Mouse (Mus musculus) right cerebral cortex, postnatal 36 days (tissue): ENCODE measurements around the gene Olfr1361.

Experiments used
- DNase-seq, 2 experiments: peaks; one replicate each; pipeline ENCODE4 v3.0.0; 2022; ENCODE audit warnings: low spot score in 2 of 2, mixed read lengths in 1 of 2

The Olfr1361 gene

GRCm38 (mm10) chr13:21663286-21663685, at the start of gene Olfr1361:
TSS of gene Olfr1361 (minus strand) at chr13:21663386.
- DNase-seq, result no peak

DNA sequence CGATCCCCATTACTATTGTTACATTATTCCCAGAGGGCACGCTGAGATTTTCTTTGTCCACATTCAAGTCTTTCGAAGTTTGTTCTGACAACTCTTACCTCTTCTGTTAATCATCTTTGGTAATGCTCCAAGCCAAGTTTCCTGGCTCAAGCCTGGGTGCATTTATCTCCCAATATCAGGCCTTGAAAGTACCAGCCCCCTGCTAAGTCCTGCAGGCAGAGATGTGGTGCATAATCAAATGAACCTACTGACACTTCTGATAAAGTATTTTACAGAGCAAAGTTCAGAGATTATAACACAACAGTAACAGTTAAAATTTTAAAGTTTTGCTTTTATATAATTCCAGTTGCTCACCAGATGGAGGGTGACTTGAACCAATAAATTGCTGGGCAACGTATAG, 48.5 kb upstream of the Olfr1361 start:
- no peak for DNase-seq

- DNase-seq, result peak; percentile 69 to 76
These were observed 47.8 kb upstream of the Olfr1361 start for GRCm38 (mm10) chr13:21710821-21711525.

- peak; percentile 80 to 84 for DNase-seq
These were observed 47.0 kb upstream of the Olfr1361 start for GRCm38 (mm10) chr13:21710031-21710711.

GRCm38 (mm10) chr13:21706669-21707068, 43.5 kb upstream of the Olfr1361 start:
- no peak for DNase-seq

- DNase-seq, result no peak
These were observed 34.6 kb upstream of the Olfr1361 start, which contains the start of gene Olfr1359 for GRCm38 (mm10) chr13:21697811-21698210. TSS of gene Olfr1359 (plus strand) at chr13:21698111.

- DNase-seq, result no peak
These were observed 14.1 kb upstream of the Olfr1361 start, which contains the start of gene Olfr1360 for GRCm38 (mm10) chr13:21677305-21677704. TSS of gene Olfr1360 (minus strand) at chr13:21677405.

DNA sequence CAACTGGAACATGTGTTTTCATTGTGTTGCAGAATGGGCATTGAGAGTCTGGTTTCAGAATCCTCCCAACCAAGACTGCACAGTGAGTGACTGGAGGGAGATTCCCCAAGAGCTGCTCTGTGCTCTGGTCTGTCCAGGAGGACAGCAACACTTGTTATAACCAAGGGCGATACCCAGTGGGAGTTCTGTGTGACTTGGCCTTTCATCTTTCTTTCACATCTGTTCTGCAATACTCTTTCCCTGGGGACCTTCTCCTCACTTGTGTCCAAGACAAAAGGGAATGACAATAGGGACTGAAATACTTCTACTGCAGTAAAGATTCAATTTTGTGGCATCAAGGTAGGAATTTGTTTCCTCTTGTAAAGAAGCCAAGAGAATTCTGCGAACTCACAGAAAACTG, 20.8 kb downstream of the Olfr1361 start, which contains the start of gene Olfr11:
Gene Olfr11 (minus strand): TSS at position 101 of the 400 bp plus-strand sequence.
- DNase-seq, result no peak

GRCm38 (mm10) chr13:21613922-21614321, 49.3 kb downstream of the Olfr1361 start, which contains the start of gene Olfr1362:
TSS of gene Olfr1362 (minus strand) at chr13:21614022.
- no peak for DNase-seq
